Mouse (Mus musculus) adrenal gland, adult 2 months (tissue): ENCODE measurements at regions not wholly inside any gene's neighbourhood (a gene's known extent, or its start where the extent isn't known, plus 50 kb on each side); places are given as distances from the start of the nearest gene placed in this dataset.

Source experiments
- DNase-seq: peaks from one replicate; pipeline ENCODE4 v3.0.0; 2021

GRCm38 (mm10) chr15:13289064-13289463 is 115.6 kb upstream of the Cdh6 start:
- no peak for DNase-seq

GRCm38 (mm10) chr15:13287878-13288277 is 114.4 kb upstream of the Cdh6 start:
- no peak for DNase-seq

DNA sequence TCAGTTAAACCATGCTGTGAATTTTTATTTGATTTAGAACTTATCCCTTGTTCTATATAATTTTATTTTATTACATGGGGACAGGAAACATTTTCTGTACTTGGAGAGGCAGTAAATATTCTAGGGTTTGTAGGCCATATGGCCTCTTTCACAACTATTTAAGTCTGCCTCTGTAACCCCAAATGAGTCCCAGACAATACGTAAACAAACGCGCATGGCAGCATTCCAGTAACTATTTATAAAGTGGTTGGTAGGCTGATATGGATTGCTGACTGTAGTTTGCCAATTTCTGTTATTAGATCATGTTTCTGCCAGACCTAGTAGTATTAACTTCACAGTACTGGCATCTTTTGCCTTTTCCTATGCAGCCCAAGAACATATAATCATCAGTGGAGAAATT is 111.9 kb upstream of the Cdh6 start:
- no peak for DNase-seq

- DNase-seq: no peak
Observed at GRCm38 (mm10) chr15:13284219-13284618, 110.7 kb upstream of the Cdh6 start.

- DNase-seq: no peak
Observed at GRCm38 (mm10) chr15:13283106-13283505, 109.6 kb upstream of the Cdh6 start.

DNA sequence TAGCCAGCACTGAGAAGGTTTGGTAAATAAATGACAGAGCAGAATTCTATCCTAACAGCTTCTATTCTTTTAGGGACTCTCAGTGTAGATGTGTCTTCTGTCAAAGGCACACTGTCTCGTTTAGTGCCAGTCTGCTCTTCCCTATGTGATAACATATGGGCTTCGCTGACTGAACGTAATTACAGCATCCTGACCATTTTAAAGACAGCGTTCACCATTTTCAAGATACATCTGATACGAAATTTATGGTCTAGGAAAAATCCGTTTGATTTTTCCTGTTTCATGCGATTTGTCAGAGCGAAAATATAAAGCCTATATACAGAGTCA is 103.4 kb upstream of the Cdh6 start:
- DNase-seq: no peak

- DNase-seq: no peak
Observed at GRCm38 (mm10) chr15:13276225-13276908, 102.9 kb upstream of the Cdh6 start.

GRCm38 (mm10) chr15:13275326-13275725 is 101.9 kb upstream of the Cdh6 start:
- DNase-seq: no peak

DNA sequence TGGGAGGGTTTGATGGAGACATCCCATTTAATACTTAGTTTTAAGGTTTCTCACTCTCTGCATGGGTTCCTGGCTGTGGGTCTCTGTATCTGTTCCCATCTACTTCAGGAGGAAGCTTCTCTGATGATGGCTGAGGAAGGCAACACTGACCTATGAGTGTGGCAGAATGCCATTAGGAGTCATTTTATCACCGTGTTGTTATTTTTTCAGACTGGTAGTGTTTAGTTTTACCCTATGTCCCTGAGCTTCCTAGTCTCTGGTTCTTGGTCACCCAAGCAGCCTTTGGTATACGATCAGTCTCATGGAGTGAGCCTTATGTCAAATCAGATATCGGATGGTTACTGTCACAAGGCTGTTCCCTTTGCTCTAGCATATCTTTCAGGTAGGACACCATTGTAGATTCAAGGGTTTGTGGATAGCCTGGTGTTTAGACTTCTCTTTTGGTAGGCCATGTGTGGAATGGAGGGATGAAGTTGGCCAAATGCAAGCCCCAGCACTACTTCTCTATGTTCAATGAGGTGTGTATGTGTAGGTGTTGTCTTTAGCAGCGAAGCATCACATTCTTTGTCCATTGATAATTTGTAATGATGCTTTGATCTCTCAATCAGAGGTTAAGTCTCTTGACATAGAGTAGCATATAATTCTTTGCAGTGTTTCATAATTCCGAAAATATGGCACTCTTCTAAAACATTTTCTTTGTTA is 101.0 kb upstream of the Cdh6 start:
- DNase-seq: no peak

DNA sequence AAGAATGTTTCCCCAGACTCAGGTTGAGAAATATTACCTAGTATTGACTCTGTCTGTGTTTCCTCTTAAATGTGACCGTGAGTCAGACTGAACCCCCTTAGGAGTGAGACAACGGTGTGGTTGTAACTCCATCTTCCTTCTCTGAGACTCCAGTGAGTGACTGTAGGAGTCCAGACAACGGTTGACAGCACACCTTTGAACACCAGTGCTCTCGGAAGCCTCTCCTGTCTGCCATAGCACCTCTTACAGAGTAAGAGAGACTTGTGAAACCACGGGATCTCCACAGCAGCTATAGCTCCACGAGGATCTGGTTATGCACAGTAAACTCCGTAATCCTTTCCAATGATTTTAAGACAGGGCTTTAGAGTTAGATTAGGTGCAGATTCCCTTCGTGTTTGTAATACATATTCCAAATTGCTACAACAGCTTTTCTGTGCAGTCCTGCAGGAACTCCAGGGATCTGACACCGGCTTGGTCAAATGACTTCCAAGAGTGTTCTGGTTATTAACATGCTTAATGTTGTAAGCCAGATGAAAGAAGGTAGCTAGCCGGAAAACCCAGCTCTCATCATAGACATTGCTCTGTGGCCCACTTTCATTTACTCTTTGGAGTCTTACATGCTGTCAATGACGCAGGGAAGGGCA is 72.7 kb upstream of the Cdh6 start:
- DNase-seq: no peak

DNA sequence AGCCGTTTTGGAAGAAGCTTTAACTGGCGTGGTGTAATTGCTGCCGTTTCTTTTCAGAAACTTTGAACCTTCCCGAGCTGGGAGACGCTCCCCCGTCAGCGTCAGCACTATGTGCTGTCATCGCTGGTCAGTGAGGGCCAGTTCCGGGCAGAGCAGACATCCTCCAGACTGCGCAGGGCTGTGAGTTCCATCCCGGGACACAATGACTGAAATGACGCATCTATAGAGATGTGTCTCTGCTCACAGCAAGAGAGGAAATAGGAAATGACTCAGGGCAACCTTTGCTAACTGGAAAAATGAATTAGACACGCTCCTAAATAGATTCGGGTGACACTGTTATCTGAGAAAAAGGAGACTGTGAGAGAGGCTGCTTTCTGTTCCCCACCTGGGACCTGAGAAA is 70.8 kb upstream of the Cdh6 start:
- peak; percentile 28 for DNase-seq

- DNase-seq: no peak
Observed at GRCm38 (mm10) chr15:13243561-13243960, 70.1 kb upstream of the Cdh6 start.

GRCm38 (mm10) chr15:13240931-13241330 is 67.5 kb upstream of the Cdh6 start:
- no peak for DNase-seq

- DNase-seq: no peak
Observed at GRCm38 (mm10) chr15:13236869-13237507, 63.5 kb upstream of the Cdh6 start.

GRCm38 (mm10) chr15:13232567-13233259 is 59.2 kb upstream of the Cdh6 start:
- DNase-seq: no peak

GRCm38 (mm10) chr15:13231550-13231949 is 58.1 kb upstream of the Cdh6 start:
- DNase-seq: no peak

- DNase-seq: no peak
Observed at GRCm38 (mm10) chr15:13228125-13228524, 54.6 kb upstream of the Cdh6 start.
